Mouse (Mus musculus): ENCODE measurements around the gene Fam129c.
A peak's percentile ranks its signal among the peaks of the same experiment; 100 is the strongest.

Gene Fam129c

DNA sequence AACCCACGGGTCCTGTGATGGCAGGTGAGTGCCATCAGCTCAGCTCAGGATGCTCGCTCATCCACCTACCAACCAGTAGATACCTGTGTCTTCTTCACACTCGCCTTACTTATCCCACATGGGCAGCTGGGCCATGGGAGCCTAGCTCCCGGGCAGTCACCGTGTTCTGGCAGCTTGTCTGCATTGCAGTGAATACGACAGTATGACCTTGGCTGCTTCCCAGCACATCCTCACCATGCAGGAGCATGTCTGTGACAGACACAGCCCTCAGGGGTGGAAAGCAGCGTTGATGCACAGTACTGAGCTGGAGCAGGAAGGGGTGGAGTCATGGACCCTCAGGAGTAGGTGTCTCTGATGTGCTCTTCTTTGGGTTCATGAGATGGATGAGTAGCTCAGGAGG lies 23.0 kb upstream of the Fam129c start:
- DNase-seq (ENCODE audit: low read depth, low spot score) = no peak

DNA sequence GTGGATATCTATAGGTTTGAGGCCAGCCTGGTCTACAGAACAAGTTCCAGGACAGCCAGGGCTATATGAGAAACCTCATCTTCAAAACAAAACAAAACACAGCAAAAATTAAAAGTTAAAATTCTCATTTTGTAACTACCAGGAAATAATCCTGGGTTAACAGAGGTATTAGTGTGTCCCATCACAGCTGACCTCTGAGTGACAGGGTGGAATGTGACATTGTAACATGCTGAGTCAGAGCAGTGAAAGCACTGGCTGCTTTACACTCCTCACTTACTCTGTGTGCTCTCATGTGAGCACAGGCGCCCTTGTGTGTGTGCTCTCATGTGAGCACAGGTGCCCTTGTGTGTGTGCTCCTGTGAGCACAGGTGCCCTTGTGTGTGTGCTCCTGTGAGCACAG lies 22.4 kb upstream of the Fam129c start:
- no peak for DNase-seq (ENCODE audit: low read depth, low spot score)

DNA sequence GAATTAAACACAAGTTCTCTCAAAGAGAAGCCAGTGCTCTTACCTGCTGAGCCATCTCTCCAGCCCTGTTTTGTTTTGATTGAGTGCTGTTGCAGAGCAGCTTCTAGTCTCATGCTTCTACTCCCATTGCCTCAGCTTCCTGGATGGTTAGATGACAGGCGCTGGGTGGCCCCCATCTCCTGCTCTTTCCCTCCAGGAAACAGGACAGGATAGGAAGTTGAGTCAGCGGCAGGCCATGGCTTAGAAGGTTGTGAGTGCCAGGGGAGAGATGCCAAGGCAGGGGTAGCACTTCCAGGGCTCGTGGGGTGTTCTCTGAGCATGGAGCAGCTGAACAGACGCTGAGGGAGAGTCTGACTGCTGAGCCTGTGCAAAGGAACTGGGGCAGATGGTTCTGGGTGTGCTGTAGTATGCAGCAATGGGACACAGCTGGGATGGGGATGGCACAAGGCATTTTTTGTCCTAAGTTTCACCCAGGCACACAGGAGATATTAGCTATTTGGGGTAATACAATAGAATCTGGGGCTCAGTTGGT lies 19.5 kb upstream of the Fam129c start:
- DNase-seq (ENCODE audit: low read depth, low spot score) = no peak

DNA sequence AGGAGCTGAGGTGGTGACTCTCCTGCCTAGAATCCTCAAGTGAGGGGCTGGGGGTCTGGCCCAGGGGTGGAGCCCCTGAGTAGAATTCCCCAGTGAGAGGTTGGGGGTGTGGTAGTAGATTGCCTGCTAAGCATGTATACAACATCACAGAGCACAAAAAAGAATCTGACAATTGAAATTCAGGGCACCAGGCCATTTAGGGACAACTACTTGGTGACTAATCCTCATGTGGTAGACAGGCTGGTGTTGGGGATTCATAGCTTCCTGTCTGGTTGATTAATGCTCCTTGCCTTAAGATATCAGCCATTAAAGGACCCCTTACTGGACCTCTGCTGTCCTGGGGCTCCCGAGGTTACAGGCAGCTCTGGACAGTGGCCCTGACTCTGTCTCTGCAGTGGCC lies 18.4 kb upstream of the Fam129c start:
- no peak for DNase-seq (ENCODE audit: low read depth, low spot score)

DNA sequence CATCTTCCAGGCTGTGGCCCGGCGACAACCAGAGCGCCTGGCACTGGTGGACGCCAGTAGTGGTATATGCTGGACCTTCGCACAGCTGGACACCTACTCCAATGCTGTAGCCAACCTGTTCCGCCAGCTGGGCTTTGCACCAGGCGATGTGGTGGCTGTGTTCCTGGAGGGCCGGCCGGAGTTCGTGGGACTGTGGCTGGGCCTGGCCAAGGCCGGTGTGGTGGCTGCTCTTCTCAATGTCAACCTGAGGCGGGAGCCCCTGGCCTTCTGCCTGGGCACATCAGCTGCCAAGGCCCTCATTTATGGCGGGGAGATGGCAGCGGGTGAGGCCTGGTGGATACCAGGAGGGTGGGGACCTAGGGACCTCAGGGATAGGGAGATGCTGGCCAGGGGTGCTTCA lies 18.0 kb upstream of the Fam129c start:
- no peak for DNase-seq (ENCODE audit: low read depth, low spot score)

DNA sequence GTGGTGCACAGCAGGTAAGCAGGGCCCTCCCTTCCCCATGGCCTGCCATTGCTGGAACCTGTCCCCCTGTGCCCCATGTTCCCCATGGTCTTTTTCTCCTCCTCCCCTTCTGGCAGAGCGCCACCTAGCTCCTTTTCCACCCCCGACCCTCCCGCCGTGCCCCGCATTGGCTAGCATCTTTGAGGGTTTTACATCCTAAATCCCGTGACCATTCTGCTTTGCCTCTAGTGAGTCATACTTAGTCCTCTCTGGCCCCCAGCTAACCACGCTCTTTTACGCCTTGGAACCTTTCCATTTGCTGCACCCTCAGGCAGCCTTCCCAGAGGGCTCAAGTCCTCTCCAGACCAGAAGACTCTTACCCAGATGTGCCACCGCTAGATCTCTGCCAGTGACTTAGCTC lies 17.2 kb upstream of the Fam129c start:
- DNase-seq (ENCODE audit: low read depth, low spot score) = no peak

DNA sequence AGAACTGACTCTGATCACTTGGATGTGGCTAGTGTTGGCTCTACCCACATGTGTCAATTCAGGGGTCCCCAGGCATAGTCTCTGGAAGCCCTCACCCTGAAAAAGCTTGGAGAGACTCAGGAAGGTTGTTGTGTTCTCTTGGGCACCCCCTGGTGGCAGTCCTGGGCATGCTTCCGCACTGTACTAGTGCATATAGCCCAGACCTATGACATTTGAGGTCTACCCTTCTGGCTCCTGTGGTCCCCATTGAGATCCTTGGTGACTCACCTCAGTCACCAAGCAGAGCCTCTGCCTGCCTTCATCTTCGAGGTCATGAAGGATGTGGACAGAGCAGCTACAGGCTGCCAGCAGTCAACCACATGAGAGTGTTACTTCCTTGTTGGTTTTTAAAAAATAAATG lies 10.6 kb upstream of the Fam129c start:
- no peak for DNase-seq (ENCODE audit: low read depth, low spot score)

DNA sequence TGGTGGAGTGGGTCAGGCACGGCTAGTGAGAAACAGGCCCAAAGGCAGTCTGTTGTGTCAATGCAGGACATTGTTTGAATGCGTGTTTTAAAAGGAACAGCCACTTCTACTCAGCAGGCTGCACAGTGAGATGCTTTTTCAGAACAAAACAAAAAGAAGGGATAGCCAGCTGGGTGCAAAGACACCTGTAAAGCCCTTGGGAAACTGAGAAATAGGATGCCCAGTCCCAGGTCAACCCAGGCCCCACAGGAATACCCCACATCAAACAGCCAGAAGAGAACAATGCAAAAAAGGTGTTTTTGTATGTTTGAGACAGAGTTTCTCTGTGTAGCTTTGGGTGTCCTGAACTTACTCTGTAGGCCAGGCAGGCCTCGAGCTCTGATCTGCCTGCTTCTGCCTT lies 8.7 kb upstream of the Fam129c start:
- DNase-seq (ENCODE audit: low read depth, low spot score) = no peak

DNA sequence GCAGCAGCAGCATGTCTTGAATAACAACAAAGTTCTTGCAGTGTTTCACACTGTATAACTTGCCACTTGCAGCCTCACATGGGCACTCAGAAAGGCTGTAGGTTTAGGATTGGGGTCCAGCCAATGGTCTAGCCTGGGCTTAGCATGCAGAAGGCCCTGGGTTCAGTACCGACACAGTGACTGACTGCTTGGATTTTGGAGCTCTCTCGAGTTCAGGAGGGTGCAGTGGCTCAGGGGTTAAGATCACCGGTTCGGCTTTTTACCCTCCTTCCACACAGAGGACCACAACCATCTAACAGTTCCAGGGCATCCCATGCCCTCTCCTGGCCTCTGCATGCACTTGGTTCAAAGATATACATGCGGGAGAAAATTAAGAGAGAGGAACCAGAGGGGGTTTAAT lies 6.4 kb upstream of the Fam129c start:
- DNase-seq (ENCODE audit: low read depth, low spot score) = no peak

DNA sequence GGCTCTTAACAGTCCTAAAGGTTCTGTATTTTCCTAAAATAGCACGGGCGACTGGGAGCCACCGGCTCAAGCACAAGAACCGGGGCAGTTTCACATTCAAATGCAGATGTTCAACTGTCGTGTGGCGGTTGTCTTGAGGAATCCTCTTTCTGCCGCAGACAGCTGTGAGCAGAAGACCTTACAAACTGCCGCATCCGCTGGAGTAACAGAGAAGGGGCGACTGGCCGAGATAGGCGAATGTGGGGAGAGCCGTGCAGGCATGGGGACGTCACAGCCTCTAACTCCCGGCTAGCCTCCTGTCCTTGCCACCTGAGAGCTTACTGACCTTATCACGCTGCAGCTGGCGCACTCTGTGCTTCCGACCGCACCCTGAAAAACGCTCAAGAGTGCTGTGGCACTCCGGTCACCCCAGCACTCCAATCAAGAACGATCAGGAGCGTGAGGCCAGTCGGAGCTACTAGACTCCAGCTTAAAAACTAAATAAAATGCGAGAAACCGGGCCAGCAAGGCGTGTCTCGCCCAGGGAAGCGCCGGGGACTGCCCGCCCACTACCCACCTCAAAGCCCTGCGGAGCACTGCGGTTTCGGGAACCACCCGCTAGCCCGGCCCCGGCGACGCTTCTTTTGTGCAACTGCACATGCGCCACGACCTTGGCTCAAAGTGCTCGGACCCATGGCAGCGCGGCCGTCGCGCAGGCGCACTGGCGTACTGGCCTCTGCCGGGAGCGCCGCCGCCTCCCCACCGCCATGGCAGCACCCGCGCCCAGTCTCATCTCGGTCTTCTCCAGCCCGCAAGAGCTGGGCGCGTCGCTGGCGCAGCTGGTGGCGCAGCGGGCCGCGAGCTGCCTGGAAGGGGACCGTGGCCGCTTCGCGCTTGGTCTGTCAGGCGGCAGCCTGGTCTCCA lies 5.7 kb upstream of the Fam129c start, which contains the start of gene Pgls:
Gene Pgls (plus strand): TSS at position 706 of the 903 bp plus-strand sequence.
- DNase-seq (ENCODE audit: low read depth, low spot score) = peak; percentile 95

DNA sequence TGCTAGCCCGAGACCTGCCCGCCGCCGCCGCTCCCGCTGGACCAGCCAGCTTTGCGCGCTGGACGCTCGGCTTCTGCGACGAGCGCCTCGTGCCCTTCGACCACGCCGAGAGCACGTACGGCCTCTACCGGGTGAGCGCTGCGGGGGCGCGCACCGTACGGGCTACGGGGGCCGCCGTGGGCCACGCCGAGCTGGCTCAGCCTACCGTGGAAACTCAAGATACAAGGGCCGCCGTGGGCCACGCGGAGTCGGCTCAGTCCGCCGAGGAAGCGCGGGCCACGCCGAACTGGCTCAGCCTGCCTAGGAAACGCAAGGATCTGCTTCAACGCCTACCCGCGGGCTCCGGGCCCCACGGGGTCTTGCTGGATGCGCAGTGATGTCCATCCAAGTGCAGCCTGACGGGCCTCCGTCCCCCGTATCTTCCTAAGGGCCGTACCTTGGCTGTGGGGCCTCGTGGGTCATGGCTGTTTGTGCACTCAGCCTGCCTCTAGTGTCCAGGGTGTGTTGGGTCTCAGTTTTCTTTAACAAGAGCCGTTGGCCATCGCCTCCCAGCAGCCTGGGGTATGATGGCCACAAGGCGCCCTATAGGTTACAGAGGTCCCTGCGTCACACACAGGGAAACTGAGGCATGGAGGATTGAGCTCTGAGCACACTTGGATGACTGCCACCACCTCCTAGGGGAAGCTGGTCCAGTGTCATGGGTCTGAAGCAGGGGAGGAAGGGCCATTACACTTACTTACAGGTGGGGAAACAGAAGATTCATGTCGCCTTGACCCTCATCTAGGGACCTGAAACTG lies 4.9 kb upstream of the Fam129c start:
- DNase-seq (ENCODE audit: low read depth, low spot score) = no peak

DNA sequence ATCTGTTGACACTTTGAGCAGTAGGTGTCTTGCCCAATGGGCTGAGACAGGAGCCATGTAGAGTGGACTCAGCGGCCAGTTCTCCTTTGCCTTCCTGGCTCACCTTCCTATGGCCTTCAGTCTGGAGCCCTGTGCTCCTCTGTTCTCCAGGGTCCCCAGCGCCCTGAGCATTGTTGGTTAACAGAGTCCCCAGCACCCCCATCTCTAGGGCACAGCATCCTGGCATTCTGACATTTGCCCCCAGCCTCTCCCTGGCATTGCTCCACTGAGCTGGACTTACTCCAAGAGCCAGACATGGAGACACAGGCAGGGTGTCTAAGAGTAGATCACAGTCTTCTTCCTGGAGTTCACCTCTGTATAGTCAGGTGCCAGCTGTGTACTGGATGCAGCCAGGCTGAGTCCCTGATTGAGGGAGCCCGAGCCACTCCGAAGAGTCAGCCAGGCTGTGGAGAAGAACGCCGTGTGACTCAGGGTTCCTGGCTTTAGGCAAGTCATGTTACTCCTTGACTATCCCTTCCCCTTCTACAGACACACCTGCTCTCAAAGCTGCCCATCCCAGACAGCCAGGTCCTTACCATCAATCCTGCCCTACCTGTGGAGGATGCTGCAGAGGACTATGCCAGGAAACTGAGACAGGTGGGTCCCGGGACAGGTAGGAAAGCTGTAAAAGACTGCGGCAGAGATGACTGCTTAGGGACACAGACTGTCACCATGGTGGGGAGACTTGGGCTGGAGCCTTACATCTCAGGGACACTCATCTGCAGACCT lies 3.7 kb upstream of the Fam129c start:
- no peak for DNase-seq (ENCODE audit: low read depth, low spot score)

DNA sequence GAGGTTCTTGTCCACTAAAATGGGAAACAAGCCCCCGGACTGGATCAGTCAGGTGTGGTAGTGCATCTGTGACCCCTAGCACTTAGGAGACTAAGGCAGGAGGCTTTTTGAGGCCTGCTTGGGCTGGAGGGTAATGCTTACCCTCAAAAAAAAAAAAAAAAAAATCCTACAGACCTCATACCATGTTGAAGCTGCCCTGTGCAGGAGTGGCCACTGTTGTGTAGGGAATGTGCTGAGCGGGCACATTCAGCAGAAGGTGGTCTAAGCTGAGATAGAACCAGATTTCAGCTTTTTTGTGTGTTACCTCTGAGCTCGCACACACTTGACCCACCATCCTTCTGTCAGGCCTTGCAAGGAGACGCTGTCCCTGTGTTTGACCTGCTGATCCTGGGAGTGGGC lies 3.1 kb upstream of the Fam129c start:
- DNase-seq (ENCODE audit: low read depth, low spot score) = no peak

DNA sequence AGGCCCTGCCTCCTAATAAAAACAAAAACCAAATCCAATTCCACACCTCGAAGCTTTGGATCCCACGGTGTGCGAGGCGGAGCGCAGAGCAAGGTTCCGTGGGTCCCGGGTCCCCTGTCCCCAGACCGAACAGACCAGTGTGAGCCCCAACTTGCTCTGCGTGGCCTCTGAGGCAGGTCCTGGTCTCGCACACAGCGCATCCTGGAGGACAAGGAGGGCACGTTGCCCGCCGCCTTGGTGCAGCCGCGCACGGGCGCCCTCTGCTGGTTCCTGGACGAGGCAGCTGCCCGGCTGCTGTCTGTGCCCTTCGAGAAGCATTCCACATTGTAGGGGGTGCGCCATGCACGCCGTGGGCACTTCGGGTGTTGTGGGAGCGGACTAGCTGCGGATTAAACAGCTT lies 1.6 kb upstream of the Fam129c start:
- no peak for DNase-seq (ENCODE audit: low read depth, low spot score)

DNA sequence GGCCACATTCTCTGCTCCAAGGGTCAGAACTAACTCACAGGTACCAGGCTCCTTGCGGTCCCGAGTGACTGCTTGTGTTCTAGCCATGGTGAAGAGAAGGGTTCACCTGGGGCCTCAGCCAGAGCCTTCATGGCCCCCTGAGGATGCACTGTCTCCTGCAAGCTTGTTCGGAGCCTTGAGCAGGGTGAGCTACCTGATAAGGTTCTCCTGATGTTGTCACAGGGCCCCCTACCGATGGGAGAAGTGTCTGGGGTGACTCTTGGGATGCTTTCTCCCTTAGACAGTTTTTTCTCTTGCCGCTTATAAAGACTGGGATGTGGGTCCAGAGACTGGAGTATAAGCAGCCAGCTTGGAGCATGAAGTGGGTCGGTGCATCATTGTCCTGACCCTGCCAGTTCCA lies 1.1 kb upstream of the Fam129c start:
- DNase-seq (ENCODE audit: low read depth, low spot score) = no peak

DNA sequence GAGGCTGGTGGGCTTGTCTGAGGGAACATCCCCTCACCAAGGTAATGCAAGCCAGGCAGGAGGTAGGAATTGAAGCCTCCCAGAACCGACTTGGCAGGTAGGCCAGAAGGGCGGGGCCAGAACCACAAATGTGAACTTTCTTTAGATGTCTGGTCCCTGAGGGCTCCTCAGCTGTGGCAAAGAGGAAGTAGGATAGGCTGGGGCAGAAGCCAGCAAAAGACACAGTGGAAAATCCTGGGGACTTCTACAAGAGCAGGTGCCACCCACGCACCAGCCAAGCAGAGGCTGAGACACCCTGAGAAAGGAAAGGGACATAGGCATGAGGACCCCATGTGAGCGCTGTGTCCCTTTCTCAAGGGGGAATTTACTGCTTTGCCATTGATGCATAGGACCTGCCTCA lies 650 bp upstream of the Fam129c start:
- no peak for DNase-seq (ENCODE audit: low read depth, low spot score)

DNA sequence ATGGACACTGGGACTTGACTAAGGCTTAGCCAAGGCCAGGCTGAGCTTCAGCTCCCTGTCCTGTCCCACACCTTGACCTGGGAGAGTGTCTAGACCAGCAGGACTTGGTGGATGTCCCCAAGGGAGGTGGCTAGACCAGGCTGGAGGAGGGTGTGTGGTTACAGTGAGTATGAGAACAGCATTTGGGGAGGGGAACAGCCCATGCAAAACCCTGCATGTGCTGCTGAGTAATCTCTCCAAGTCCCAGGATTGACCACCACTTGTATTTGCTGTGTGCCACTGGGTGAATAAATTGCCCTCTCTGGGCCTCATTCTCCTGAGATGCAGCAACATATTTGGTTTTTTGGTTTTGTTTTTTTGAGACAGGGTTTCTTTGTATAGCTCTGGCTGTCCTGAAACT lies 927 bp downstream of the Fam129c start:
- no peak for DNase-seq (ENCODE audit: low read depth, low spot score)

DNA sequence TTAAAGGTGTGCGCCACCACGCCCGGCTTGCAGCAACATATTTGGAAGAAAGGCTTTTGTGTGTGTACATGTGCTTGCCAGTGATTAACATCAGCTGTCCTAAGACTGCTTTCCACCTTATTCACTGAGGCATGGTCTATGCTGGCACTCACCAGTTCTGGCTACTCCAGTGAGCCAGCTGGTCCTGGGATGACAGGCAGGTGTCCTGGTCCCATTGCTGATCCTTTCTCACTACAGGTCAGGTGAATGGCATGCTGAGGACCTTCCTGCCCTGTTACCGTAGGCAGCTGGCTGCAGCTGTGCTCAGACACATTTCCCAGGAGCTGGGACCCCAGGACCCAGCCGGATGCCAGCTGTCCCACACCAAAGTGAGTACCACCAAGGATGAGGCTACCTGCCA lies 1.4 kb downstream of the Fam129c start:
- no peak for DNase-seq (ENCODE audit: low read depth, low spot score)

DNA sequence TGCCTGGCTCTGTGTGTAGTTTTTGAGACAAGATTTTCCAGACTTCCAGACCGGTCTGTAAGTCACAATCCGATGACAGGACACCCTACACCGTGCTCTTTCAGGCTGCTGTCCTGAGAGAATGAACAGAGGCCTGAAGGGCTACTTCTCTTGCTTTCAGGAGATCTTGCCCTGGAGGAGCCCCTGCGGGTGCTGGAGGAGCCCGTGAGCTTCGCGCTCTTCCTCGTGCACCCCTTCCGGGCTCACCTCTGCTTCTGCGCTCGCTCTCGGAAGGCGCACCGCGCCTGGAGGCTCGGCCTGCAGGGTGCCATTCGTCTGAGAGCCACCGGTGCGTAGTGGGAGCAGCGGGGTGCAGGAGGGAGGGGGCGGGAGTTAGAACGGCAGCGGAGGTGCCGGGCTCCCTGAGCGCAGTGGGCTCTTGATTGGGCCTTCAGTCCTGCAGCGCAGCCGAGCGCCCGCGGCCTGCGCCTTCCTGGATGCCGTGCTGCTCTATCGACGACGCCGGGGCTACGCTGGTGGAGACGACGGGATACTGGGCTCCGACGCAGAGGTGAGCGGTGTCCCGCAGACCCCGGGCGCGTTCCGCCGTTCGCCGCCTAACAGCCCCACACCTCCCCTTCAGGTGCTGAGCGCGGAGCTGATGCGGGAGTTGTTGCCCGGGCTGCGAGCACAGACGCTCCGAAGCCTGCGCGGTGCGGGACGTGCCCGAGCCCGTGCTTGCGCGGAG lies 4.7 kb downstream of the Fam129c start:
- no peak for DNase-seq (ENCODE audit: low read depth, low spot score)

DNA sequence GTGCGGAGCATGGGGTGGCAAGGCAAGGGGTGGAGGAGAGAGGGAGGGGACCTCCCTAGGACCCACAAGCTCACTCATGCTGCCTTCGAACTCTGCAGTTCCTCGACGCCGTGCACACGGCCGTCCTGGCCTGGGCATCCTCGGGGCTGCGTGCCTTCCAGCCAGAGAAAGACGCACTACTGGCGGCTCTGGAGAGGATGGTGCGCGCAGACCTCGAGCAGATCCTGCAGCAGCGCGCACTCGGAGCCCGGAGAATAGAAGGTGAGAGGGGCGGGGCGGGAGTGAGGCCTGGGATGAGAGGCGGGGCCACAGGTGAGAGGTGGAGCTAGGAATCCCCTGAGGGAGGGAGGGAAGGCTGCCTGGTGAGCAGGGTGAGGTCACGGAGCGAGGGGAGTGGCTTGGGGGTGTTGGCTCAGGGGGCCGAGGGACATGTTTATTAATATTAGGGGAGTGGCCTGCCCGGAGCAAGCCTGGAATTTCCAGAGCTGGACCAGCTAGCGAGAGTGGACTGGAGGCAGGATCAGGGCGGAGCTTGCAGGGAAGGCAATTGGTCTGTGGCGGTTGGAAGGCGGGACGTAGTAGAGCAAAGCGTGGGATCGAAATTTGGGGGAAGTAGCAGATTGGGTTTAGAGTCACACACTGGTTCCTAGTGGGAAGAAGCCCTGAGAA lies 5.4 kb downstream of the Fam129c start:
- peak; percentile 90 for DNase-seq (ENCODE audit: low read depth, low spot score)

DNA sequence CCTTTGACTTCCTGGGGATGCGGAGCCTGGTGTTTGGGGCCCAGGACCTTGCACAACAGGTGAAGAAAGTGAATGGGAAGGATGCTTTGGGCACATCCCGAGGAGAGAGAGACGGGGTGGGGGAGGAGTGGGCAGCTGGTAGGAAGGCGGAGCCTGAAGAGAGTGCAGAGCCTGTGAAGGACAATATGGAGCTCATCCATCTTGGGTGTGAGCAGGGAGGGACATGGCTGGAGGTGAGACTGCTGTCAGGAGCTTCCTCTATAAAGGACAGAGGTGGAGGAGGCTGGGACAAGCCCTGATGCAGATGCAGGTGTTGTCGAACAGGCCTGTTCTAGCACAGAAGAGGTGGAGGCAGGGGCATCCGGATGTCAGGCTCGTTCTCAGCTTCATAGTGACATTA lies 6.6 kb downstream of the Fam129c start:
- DNase-seq (ENCODE audit: low read depth, low spot score) = no peak
